Mouse (Mus musculus) yolk sac, embryonic 10.5 days (tissue): ENCODE data around the gene Havcr2.
"Not testable (repeated sequence)": the region's sequence is repeated elsewhere in the genome, so short reads cannot be mapped to it uniquely, and the experiment has no call there.

Experiments
- DNase-seq: peaks from one replicate; pipeline ENCODE4 v3.0.0-alpha.2; 2017; ENCODE audit warnings: low spot score

The Havcr2 gene

DNA sequence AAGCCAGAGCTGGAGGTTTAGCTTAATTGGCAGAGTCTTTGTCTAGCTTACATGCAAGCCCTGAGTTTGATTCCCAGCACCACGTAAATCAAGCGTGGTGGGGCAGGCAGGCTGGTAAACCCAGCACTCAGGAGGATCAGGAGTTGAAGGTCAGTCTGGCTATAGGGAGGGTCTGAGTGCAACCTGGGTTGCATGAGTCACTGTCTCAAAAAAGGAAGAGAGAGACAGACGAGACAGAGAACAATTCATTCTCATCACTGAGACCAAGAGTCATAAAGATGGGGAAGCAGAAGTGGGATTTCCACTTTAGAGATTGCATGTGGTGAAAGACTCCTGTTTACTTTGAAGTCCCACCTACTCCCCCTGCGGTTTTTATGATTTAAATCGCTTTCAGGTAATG, 6.6 kb downstream of the Havcr2 start:
- DNase-seq, result no peak

DNA sequence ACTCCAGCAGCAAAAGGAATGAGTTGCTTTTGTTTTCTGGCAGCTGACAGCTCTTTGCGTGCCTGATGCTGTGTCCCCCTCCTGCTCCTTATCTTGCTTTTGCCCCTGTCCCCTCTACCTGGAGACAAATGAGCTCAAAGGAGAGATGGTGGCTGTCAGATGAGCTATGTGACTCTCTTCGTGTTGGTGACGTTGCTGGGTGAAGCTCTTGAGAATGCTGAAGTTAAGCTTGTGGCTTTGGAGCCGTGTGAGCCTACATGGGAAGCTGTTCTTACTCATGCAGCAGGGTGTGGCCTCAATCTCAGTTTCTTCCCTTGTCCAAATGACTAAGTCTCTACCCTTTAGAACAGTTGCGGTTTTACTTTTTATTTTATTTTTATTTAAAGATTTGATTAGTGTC, 7.2 kb downstream of the Havcr2 start:
- DNase-seq, result no peak

DNA sequence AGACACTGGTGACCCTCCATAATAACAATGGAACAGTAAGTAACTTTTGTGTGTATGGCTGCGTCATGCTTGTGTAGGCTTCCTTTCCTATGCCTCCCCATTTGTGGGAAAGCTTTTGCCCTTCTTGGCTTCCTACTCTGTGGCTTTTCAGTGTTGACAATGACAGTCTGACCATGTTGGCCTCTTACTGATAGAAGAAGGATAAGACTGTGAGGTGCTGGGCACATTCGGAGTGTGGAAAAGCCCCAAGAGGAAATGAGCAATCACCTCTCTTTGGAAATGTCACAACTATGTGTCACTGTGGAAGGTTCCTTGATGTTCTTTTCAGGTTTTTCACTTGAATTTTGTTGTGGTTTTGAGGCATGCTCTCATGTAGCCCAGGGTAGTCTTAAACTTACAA, 12.1 kb downstream of the Havcr2 start:
- no peak for DNase-seq

DNA sequence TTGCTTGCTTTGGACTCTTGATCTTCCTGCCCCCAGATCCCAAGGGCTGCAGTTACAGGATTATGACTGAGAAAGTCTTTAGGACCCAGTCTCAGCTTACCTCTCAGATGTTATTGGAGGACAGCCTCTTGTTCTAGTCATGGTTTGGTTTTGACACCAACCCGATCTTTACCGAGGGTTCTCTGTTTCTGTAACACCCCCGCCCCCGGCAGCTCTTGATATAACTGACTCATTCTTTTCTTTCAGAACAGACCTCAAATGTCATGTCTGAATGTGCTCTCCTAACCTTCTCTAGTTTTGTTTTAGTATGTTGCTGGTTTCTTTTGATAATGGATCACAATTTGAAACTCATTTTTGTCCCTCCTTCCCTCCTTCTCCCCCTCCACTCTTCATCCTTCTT, 19.5 kb downstream of the Havcr2 start:
- DNase-seq, result no peak

DNA sequence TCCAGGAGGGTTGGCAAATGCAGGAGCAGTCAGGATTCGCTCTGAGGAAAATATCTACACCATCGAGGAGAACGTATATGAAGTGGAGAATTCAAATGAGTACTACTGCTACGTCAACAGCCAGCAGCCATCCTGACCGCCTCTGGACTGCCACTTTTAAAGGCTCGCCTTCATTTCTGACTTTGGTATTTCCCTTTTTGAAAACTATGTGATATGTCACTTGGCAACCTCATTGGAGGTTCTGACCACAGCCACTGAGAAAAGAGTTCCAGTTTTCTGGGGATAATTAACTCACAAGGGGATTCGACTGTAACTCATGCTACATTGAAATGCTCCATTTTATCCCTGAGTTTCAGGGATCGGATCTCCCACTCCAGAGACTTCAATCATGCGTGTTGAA, 24.6 kb downstream of the Havcr2 start:
- DNase-seq, result no peak

DNA sequence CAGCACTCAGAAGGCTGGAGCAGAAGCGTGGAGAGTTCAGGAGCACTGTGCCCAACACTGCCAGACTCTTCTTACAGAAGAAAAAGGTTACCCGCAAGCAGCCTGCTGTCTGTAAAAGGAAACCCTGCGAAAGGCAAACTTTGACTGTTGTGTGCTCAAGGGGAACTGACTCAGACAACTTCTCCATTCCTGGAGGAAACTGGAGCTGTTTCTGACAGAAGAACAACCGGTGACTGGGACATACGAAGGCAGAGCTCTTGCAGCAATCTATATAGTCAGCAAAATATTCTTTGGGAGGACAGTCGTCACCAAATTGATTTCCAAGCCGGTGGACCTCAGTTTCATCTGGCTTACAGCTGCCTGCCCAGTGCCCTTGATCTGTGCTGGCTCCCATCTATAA, 25.8 kb downstream of the Havcr2 start:
- no peak for DNase-seq

DNA sequence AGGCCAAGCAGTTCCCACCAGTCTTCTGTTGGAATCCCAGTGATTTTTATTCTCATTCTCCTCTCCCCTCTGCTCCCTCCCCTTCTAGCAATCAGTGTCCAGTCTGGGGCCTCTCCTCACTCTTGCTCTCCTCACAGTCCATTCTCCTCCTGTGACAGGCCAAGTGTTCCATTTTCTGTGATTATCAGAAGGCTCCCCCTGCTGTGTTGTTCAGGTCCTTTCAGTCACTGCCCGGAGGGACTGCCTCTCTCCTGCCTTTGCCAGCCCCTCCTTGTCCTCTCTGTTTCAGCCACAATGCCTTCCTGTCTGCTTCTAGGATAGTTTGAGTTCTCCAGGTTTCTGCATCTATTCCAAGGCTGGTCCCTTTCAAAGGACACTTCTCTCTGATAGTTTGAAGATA, 33.5 kb downstream of the Havcr2 start:
- no peak for DNase-seq

DNA sequence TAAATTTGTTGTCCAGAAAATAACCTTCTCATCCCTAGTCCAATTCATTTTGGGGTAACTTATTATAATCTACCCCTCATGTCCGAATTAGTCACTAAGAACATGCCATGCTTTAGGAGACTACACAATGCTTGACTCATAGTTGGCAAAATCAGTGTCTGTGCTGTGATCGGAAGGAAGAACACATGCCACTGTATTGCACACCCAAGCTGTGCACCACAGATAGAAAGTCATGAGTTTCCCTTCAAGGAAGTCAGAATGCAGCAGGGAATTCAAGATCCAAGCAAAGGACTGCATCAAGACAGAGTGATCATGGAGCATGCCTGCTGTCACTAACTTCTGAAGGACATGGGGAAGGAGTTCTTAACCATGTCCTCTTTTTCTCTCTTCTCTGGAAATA, 33.9 kb downstream of the Havcr2 start:
- DNase-seq, result no peak

DNA sequence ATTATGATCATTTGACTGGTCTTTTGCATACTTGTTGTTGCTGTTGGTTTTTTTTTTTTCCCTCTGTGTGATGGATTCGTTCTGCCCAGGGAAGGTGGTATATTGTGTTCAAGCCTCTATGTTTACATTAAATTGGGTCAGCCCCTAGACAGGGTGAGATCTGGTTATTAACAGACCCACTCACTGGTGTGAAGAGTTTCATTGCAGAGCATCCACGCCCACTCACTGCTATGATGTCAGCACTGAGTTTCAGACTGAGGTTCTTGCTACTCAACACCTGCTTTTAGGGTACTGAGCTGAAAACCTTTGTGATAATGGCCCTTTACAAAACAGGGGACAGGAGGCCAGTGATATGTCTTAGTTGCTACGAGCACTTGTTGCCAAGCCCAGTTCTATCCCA, 52.4 kb downstream of the Havcr2 start:
- DNase-seq, result no peak

DNA sequence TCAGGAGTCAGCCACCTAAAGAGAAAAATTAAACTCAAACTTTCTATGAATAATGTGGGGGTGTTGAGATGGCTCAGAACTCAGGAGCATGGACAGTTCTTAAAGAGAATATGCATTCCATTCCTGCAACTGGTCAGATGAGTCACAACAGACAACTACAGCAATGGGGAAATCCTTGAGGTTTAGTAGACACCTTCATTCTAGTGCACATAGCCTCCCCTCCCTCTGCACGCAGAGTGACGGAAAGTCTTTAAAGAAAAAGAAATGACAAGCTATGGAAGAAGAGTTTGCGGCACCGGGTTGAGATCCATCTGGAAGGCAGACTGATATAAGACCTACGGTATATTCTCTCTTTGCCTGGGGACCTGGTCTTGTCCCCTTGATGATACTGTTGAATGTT, 55.2 kb downstream of the Havcr2 start:
- DNase-seq, result no peak

DNA sequence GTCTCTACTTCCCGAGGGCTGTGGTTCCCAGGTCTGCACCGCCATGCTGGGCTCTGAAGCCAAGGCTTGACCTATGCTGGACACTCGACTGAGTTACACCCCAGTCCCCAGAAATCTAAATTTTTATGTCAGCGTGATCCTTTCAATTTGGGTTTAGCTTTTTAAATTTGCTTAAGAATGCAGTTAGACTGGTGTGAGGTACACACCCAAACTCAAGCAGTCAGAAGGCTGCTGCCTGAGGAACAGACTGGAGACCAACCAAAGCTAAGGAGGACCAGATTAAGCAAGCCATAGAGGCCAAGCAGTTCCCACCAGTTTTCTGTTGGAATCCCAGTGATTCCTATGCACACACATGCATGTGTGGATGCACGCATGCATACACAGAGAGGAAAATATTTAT, 66.6 kb downstream of the Havcr2 start:
- not testable (repeated sequence) for DNase-seq

DNA sequence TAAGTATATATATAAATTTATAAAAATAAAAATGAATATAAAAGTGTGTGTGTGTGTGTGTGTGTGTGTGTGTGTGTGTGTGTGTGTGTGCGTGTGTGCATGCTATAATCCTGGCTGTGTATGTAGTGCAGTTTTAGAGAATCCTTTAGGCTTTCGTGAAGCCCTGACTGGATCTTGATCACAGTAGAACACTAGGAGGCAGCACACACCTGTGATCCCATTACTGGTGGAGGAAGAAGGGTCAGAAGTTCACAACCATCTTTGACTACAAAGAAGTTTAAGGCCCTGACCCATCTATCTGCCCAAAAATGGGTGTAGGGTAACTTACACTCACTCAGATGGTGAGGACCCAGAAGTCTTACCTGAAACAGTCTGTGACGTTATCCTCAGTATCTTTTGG, 68.0 kb downstream of the Havcr2 start:
- DNase-seq, result no peak

DNA sequence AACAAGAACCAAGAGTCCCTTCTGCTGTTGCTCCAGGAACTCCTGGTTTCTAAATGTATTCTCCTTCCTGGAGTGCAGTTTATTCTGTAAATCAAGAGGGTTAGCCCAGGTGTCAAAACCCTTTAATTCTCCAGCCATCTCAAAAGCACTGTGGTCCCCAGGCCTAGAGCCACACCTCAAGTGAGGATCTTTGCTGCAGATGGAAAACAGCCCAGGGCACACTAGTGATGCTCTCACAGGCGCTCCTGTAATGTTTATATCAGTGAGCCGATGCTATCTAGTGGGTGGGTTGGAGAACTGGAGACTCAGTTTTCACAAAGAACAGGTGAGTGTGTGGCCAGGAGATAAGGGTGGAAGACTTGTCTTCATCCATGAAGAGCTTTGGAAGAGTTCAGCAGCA, 69.2 kb downstream of the Havcr2 start, which contains the start of gene Gm12169:
Gene Gm12169, plus strand, starts transcription at position 301 of the 400 bp plus-strand sequence.
- DNase-seq, result no peak

DNA sequence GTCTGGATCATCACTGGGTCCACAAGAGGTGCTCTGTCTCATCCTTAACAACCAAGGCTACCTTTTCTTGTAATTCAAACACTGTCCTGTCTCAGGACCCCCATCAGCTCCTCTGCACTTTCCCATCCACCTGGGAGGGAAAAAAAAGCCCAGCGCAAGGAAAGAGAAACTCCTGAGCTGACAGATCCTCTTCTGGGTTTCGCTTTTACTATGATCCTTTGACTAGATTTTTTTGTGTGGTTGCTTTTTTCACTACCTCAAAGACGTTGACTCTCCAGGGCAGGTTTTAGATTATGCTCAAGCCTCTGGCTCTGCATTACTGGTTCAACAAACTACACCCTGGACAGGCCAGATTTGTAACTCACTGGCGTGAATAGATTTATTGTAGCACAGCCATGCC, 75.4 kb downstream of the Havcr2 start:
- DNase-seq, result no peak
